Mouse (Mus musculus): ENCODE measurements at regions not wholly inside any gene's neighbourhood (a gene's known extent, or its start where the extent isn't known, plus 50 kb on each side); places are given as distances from the start of the nearest gene placed in this dataset.

GRCm38 (mm10) chr3:83562026-83562425 lies 204.1 kb upstream of the Sfrp2 start:
- Histone ChIP-seq H3K9me3 (no peaks in the 10 kb centered on the region), H3K4me3 (replicated peaks) (no peak overlapping the region), H3K27me3 (replicated peaks) (no peaks in the 10 kb centered on the region), H3K36me3 (no peaks in the 10 kb centered on the region), H3K9ac (no peak overlapping the region), H3K4me1 (no peaks in the 10 kb centered on the region), H3K4me2 (no peak overlapping the region), H3K27ac (no peak overlapping the region)
- whole genome bisulfite sequencing, result 48% methylated on average over 3 of the region's 3 CpGs
- no peak for ATAC-seq (ENCODE audit: insufficient read depth, low FRiP score, low read depth)

- Histone ChIP-seq H3K4me1 (no peaks in the 10 kb centered on the region), H3K36me3 (no peaks in the 10 kb centered on the region), H3K4me2 (no peak overlapping the region), H3K27ac (no peak overlapping the region), H3K9me3 (no peaks in the 10 kb centered on the region), H3K9ac (no peak overlapping the region), H3K27me3 (replicated peaks) (no peaks in the 10 kb centered on the region), H3K4me3 (replicated peaks) (no peak overlapping the region)
- 89% methylated on average over 4 of the region's 4 CpGs for WGBS
- no peak for ATAC-seq (ENCODE audit: insufficient read depth, low FRiP score, low read depth)
Measured at GRCm38 (mm10) chr3:83575526-83575925, 190.6 kb upstream of the Sfrp2 start.

DNA sequence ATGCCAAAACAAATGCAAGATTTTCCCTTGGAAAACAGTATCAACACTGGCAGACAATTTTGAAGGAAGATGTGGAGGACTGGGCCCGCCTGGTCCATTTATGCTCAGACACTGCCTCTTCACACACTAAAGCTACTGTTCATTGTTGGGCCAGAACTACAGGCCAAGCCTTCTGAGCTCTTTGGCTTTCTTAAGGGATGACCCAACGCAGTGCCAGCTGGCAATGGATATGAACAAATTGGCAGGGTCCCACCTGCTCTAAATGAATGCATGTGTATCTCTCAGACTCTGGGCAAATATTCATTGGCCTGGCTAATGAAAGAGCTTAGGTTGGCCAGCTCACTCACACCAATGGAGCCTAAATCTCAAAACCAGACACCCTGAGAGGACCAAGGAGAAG lies 190.0 kb upstream of the Sfrp2 start:
- Histone ChIP-seq H3K36me3 (no peaks in the 10 kb centered on the region), H3K27ac (no peak overlapping the region), H3K4me1 (no peaks in the 10 kb centered on the region), H3K9me3 (no peaks in the 10 kb centered on the region), H3K4me2 (no peak overlapping the region), H3K9ac (no peak overlapping the region), H3K27me3 (replicated peaks) (no peaks in the 10 kb centered on the region), H3K4me3 (replicated peaks) (no peak overlapping the region)
- 90% methylated on average over 2 of the region's 2 CpGs for WGBS
- no peak for ATAC-seq (ENCODE audit: insufficient read depth, low FRiP score, low read depth)

GRCm38 (mm10) chr3:83580766-83581165 lies 185.4 kb upstream of the Sfrp2 start:
- H3K27me3 ChIP-seq (replicated peaks), result no peaks in the 10 kb centered on the region
- no peaks in the 10 kb centered on the region for H3K9me3 ChIP-seq
- H3K4me2 ChIP-seq, result no peak overlapping the region
- no peak overlapping the region for H3K4me3 ChIP-seq (replicated peaks)
- no peak for ATAC-seq (ENCODE audit: insufficient read depth, low FRiP score, low read depth)
- H3K36me3 ChIP-seq, result no peaks in the 10 kb centered on the region
- H3K27ac ChIP-seq, result no peak overlapping the region
- H3K4me1 ChIP-seq, result no peaks in the 10 kb centered on the region
- no peak overlapping the region for H3K9ac ChIP-seq
- 82% methylated on average over 4 of the region's 4 CpGs for WGBS

GRCm38 (mm10) chr3:83582256-83582655 lies 183.9 kb upstream of the Sfrp2 start:
- no peak overlapping the region for H3K27ac ChIP-seq
- 74% methylated on average over 2 of the region's 2 CpGs for WGBS
- no peak overlapping the region for H3K4me3 ChIP-seq (replicated peaks)
- H3K27me3 ChIP-seq (replicated peaks), result no peaks in the 10 kb centered on the region
- H3K4me1 ChIP-seq, result no peaks in the 10 kb centered on the region
- H3K9me3 ChIP-seq, result no peaks in the 10 kb centered on the region
- ATAC-seq (ENCODE audit: insufficient read depth, low FRiP score, low read depth), result no peak
- H3K4me2 ChIP-seq, result no peak overlapping the region
- H3K9ac ChIP-seq, result no peak overlapping the region
- H3K36me3 ChIP-seq, result no peaks in the 10 kb centered on the region

DNA sequence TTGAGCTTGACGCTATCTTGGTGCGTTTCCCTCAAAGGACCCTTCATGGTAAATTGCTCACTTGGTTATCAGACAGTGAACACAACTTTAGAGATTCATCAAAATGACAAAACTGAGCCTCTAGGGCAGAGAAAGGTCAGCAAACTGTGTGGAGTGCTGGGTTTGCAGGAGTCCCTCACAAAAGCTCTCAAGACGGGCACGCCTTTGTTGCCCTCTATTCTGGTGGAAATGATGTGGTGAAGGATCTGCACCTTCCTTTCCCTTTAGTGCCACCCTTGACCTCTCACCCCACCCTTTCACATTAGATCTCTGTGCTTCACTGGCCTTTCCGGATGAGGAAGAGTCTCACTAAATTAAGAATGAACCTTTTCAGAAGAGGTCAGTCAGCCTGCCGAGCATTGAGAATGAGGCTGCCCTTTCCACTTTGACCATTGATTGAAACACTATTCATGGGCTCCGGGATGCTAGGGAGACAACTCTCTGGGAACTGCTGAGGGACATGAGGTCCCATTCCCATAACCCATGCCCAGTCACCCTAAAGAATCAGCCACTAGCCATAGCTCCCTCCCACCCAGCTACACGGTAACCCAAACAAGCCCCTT lies 182.9 kb upstream of the Sfrp2 start:
- H3K4me3 ChIP-seq (replicated peaks), result no peak overlapping the region
- no peak overlapping the region for H3K27ac ChIP-seq
- H3K36me3 ChIP-seq, result no peaks in the 10 kb centered on the region
- H3K9ac ChIP-seq, result no peak overlapping the region
- H3K9me3 ChIP-seq, result no peaks in the 10 kb centered on the region
- H3K27me3 ChIP-seq (replicated peaks), result no peaks in the 10 kb centered on the region
- no peaks in the 10 kb centered on the region for H3K4me1 ChIP-seq
- WGBS, result 51% methylated on average over 8 of the region's 8 CpGs
- no peak for ATAC-seq (ENCODE audit: insufficient read depth, low FRiP score, low read depth)
- no peak overlapping the region for H3K4me2 ChIP-seq

DNA sequence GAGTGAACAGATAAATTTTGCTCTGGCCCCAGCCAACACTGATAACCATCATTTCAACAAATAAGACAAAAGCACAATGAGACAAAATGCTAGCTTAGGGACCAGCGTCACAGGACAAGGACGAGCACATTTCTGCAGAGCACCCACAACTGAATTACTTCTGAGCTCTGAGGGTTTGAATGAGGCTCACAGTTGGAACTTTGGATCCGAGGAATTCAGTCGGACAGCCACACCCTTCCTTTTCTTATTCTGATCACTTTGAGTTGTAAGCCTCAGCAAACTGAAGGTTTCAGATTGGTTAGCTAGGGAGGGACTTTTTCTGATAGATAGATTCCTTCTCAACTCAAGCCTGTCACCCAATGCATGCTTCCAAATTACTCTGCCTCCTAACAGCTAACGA lies 180.0 kb upstream of the Sfrp2 start:
- Histone ChIP-seq H3K4me1 (no peaks in the 10 kb centered on the region), H3K36me3 (no peaks in the 10 kb centered on the region), H3K9ac (no peak overlapping the region), H3K4me2 (no peak overlapping the region), H3K27ac (no peak overlapping the region), H3K4me3 (replicated peaks) (no peak overlapping the region), H3K9me3 (no peaks in the 10 kb centered on the region), H3K27me3 (replicated peaks) (no peaks in the 10 kb centered on the region)
- WGBS, result 64% methylated on average over 5 of the region's 5 CpGs
- no peak for ATAC-seq (ENCODE audit: insufficient read depth, low FRiP score, low read depth)

DNA sequence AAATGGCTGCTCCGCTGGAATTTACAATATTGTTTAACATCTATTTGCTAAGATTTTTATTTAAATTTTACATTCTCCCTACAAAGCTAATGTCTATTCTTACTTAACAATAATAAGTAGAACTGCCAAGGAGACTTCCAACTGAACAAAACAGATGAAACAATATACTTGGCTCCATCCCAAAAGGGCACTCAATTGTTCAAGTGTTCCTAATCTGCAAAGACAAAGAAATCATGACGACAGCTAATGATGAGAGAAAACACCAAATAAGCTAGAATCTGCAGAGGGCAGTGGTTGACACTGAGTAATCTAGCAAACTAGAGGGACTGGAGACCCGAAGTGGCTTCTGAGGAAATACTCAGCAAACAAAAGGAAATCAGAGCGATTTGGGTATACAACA lies 179.6 kb upstream of the Sfrp2 start:
- H3K4me2 ChIP-seq, result no peak overlapping the region
- H3K4me1 ChIP-seq, result no peaks in the 10 kb centered on the region
- no peaks in the 10 kb centered on the region for H3K27me3 ChIP-seq (replicated peaks)
- WGBS, result 65% methylated on average over 4 of the region's 4 CpGs
- H3K27ac ChIP-seq, result no peak overlapping the region
- ATAC-seq (ENCODE audit: insufficient read depth, low FRiP score, low read depth), result no peak
- no peaks in the 10 kb centered on the region for H3K9me3 ChIP-seq
- H3K36me3 ChIP-seq, result no peaks in the 10 kb centered on the region
- no peak overlapping the region for H3K9ac ChIP-seq
- H3K4me3 ChIP-seq (replicated peaks), result no peak overlapping the region

GRCm38 (mm10) chr3:83589127-83589526 lies 177.0 kb upstream of the Sfrp2 start:
- Histone ChIP-seq H3K9ac (no peak overlapping the region), H3K4me1 (no peaks in the 10 kb centered on the region), H3K4me2 (no peak overlapping the region), H3K27ac (no peak overlapping the region), H3K4me3 (replicated peaks) (no peak overlapping the region), H3K27me3 (replicated peaks) (no peaks in the 10 kb centered on the region), H3K9me3 (no peaks in the 10 kb centered on the region), H3K36me3 (no peaks in the 10 kb centered on the region)
- ATAC-seq (ENCODE audit: insufficient read depth, low FRiP score, low read depth), result no peak
- WGBS, result 43% methylated on average over 8 of the region's 8 CpGs

DNA sequence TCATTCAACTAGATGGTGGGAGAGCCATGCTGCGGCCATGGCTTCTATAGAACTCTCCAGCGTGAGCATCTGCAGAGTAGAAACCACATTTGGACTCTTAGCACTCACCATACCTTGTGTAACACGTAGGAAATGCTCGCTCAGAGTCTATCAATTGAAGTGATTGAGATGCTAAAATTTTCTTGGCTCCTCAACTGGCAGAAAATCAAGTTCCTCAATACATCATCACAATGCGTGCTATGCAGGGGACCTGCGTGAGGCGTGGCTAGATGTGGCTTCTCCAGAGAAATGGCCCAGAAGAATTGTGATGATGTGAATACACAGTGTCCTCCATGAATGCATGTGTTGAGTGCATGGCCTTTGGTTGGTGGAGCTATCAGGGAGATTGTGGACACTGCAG lies 174.9 kb upstream of the Sfrp2 start:
- H3K36me3 ChIP-seq, result no peaks in the 10 kb centered on the region
- H3K4me1 ChIP-seq, result no peaks in the 10 kb centered on the region
- H3K27me3 ChIP-seq (replicated peaks), result no peaks in the 10 kb centered on the region
- WGBS, result 93% methylated on average over 7 of the region's 7 CpGs
- H3K4me2 ChIP-seq, result no peak overlapping the region
- no peak for ATAC-seq (ENCODE audit: insufficient read depth, low FRiP score, low read depth)
- H3K9me3 ChIP-seq, result no peaks in the 10 kb centered on the region
- H3K27ac ChIP-seq, result no peak overlapping the region
- H3K4me3 ChIP-seq (replicated peaks), result no peak overlapping the region
- no peak overlapping the region for H3K9ac ChIP-seq

DNA sequence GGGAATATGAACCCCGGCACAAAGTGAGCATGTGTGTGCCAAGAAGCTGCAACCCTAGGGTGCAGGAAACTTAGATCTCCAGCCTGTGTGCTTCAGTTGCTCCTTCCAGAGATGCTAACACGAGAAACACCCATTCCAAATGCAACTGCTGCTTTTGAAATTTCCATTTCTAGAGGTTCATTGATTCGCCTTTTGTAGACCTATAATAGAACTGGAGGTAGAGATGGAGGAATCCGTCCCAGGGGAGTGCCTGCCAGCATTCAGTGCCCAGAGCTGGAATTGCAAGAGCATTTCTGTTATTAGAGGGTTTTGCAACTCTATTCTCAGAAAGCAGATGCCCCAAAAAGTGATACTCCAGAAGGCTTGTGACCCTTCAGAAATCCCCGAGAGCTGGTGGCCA lies 172.8 kb upstream of the Sfrp2 start:
- no peak overlapping the region for H3K4me2 ChIP-seq
- 85% methylated on average over 5 of the region's 5 CpGs for WGBS
- no peaks in the 10 kb centered on the region for H3K27me3 ChIP-seq (replicated peaks)
- H3K27ac ChIP-seq, result no peak overlapping the region
- no peak for ATAC-seq (ENCODE audit: insufficient read depth, low FRiP score, low read depth)
- H3K4me1 ChIP-seq, result no peaks in the 10 kb centered on the region
- no peaks in the 10 kb centered on the region for H3K36me3 ChIP-seq
- H3K9me3 ChIP-seq, result no peaks in the 10 kb centered on the region
- no peak overlapping the region for H3K4me3 ChIP-seq (replicated peaks)
- no peak overlapping the region for H3K9ac ChIP-seq

DNA sequence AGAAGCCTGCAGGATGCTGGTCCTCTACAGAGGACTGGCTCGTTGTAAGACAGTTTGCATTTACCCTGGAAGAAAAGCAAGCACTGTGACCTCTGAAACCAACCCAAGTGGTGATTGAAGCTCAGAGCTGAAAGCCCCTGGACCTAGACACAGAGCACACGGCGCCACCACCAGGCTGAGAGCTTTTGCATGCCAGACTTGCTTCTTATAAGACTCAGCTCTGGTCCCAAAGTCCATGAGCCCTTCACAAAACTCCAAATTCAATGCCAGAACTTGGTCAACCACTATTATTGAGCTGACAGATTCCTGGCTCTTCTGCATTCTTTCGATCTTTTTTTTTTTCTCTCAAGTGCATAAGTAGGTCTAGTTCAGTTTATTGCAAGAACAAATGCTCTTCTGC lies 164.6 kb upstream of the Sfrp2 start:
- Histone ChIP-seq H3K4me2 (no peak overlapping the region), H3K4me1 (no peaks in the 10 kb centered on the region), H3K9ac (no peak overlapping the region), H3K4me3 (replicated peaks) (no peak overlapping the region), H3K9me3 (no peaks in the 10 kb centered on the region), H3K36me3 (no peaks in the 10 kb centered on the region), H3K27me3 (replicated peaks) (no peaks in the 10 kb centered on the region), H3K27ac (no peak overlapping the region)
- whole genome bisulfite sequencing, result 84% methylated on average over 4 of the region's 4 CpGs
- ATAC-seq (ENCODE audit: insufficient read depth, low FRiP score, low read depth), result no peak

DNA sequence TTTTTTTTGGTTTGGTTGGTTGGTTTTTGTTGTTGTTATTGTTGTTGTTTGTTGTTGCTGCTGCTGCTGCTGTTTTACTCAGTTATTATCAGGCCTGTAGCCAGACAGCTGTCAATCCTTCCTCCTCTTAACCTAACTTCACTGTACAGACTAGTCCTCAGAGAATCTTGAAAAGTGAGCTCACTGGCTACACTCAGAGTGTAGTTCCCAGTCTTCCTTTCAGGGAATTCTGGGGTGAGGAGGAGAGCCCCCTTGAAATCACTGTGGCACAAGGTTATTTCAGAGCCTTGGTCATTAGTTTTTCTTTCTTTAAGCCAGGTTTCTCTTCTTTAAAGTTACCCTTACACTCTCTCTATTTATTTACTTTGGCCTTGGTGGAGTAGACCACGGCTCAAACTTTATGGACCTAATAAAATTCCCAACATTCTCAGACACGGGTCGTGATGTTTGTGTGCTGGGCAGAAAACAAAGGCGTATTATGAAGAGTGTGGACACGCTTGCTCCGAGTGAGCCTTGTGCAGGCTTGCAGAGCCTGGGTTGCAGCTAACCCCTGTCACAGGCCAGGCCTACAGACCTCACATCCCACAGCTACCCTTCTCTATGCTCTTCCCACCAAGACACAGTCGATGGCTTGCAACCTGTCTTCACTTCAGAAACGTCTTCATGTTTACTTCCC lies 156.9 kb upstream of the Sfrp2 start:
- Histone ChIP-seq H3K27me3 (replicated peaks) (no peaks in the 10 kb centered on the region), H3K9ac (no peak overlapping the region), H3K36me3 (no peaks in the 10 kb centered on the region), H3K4me1 (no peaks in the 10 kb centered on the region), H3K9me3 (no peaks in the 10 kb centered on the region), H3K4me2 (no peak overlapping the region), H3K4me3 (replicated peaks) (no peak overlapping the region), H3K27ac (no peak overlapping the region)
- ATAC-seq (ENCODE audit: insufficient read depth, low FRiP score, low read depth), result no peak
- 59% methylated on average over 8 of the region's 8 CpGs for WGBS
